Mouse (Mus musculus): ENCODE data around the gene Slc35b3.

The Slc35b3 gene

DNA sequence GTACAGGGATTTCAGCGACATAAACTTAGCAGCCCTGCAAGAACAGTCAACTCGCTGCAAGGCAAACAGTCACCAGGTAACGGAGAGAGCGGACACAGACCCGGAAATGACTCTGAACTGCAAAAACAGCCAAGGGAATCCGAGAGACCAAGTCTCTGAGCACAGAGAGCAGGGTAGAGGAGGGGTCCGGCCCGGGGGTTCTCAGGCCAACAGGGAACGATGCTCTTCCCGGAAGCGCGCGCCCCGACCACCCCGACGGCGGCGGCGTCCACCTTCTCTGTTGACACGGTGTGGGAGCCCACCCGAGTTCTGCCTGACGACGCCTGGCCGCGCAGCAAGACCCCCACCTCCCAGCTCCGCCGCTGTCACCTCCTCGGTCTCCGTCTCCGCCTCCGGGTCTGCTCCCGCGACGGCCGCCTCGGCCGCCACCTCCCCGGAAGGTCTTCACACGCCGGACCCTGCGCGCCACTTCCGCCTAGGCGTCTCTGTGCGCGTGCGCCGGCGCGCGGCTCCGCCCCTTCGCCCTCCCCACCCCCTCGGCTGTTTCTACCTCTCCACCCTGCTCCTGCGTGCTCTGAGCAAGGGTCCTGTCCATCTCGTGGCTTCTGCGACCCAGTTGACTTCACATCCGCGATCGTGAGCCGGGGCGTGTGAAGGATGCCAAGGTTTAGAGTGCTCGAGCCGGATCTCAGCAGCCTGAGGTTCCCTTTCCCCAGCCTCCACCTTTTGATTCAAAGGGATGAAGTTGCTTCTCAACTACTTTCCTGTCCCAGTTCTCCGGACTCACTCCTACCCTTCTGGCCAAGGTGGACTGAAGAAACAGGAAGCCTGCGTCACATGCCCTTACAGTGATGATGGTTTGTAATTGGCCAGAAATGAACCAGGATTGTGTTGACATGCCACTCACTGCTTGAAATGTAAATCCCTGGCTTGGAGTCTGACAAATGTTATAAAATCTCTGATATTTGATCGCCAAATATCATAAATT, at the start of gene Slc35b3:
Gene Slc35b3 (minus strand): TSS at position 813 of the 988 bp plus-strand sequence.
- no peaks in the 10 kb centered on the region for H3K27me3 ChIP-seq (ENCODE audit: control insufficient read depth, insufficient read depth, low read length, poor library complexity, severe bottlenecking)
- DNase-seq (ENCODE audit: low read depth, low spot score): peak; percentile 91

DNA sequence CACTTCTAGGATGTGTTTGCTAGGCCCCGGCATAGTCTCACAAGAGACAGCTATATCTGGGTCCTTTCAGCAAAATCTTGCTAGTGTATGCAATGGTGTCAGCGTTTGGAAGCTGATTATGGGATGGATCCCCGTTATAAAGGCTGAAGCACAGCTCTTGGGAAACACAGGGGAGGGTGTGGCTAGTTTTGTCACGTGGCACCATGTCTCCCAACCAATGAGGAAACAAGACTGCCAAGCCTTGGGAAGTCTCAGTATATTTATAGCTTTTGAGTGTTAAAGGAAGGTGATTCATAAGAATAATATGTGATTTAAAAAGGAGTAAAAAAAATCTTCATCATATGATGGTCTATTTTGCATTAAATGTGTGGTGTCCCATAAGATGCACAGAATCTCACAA, 49.6 kb upstream of the Slc35b3 start:
- Histone ChIP-seq H3K36me3 (ENCODE audit: control insufficient read depth, insufficient read depth, low read length, poor library complexity, severe bottlenecking) (no peaks in the 10 kb centered on the region), H3K27me3 (ENCODE audit: control insufficient read depth, insufficient read depth, low read length, poor library complexity, severe bottlenecking) (no peaks in the 10 kb centered on the region)
- DNase-seq (ENCODE audit: low read depth, low spot score): no peak

More for the DNA sequence above, at the start of gene Slc35b3:
- H3K36me3 ChIP-seq (ENCODE audit: control insufficient read depth, insufficient read depth, low read length, poor library complexity, severe bottlenecking): no peaks in the 10 kb centered on the region

GRCm38 (mm10) chr13:39003101-39003762, 42.6 kb upstream of the Slc35b3 start:
- Histone ChIP-seq H3K27me3 (ENCODE audit: control insufficient read depth, insufficient read depth, low read length, poor library complexity, severe bottlenecking) (no peaks in the 10 kb centered on the region), H3K36me3 (ENCODE audit: control insufficient read depth, insufficient read depth, low read length, poor library complexity, severe bottlenecking) (no peaks in the 10 kb centered on the region)
- no peak for DNase-seq (ENCODE audit: low read depth, low spot score)

DNA sequence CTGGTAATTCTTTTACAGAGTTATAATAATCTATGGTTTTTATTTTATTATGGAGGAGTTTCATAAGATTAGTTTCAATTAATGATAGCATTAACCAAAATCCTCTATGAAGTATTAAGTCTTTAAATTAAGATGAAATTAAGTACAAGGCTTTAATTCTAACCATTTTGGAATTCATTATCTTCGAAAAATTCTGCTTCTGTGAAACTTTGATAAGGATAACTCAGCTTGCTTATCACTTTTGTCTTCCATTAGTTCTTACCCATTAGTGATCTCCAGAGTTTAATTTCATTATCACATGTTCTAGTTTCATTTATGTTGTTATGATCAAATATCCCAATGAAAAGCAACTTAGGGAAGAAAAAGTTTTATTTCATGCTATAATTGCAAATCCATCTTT, 41.7 kb upstream of the Slc35b3 start:
- no peak for DNase-seq (ENCODE audit: low read depth, low spot score)
- no peaks in the 10 kb centered on the region for H3K27me3 ChIP-seq (ENCODE audit: control insufficient read depth, insufficient read depth, low read length, poor library complexity, severe bottlenecking)
- no peaks in the 10 kb centered on the region for H3K36me3 ChIP-seq (ENCODE audit: control insufficient read depth, insufficient read depth, low read length, poor library complexity, severe bottlenecking)

DNA sequence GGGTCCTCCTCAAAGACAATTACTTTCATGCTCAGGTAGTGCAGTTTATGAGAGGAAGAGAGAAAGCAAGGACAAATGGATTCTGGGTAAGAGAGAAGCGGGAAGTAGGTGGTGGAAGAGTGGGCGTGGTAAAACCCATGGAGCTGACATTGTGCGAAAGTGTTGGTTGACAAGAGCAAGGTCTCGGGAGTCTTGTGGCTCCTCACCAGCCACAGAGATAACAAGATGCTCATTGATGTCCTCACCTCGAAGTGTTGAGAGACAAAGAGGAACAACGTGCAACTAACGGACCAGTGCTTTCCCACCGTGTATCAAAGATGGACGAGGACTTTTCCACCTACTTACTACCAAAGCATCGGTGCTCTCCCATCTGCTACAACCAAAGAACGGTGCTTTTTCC, 40.8 kb upstream of the Slc35b3 start:
- no peaks in the 10 kb centered on the region for H3K36me3 ChIP-seq (ENCODE audit: control insufficient read depth, insufficient read depth, low read length, poor library complexity, severe bottlenecking)
- H3K27me3 ChIP-seq (ENCODE audit: control insufficient read depth, insufficient read depth, low read length, poor library complexity, severe bottlenecking): no peaks in the 10 kb centered on the region
- no peak for DNase-seq (ENCODE audit: low read depth, low spot score)

DNA sequence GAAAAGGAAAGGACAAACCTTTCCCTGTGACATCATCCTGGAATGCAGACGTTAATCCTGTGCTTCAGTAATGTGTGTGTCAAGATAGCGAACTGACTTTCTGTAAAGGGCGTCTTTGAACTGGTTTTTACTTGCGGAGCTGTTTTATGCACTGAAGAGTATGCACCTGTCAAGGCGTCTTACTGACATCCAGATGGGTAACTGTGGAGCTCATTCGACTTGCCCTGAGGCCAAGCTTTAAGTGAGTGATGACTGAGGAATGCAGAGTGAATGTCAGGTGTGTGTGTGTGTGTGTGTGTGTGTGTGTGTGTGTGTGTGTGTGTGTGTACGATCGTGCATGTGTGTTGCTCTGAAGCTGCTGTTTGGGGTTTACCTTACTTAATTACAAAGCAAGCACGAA, 38.3 kb upstream of the Slc35b3 start:
- no peaks in the 10 kb centered on the region for H3K36me3 ChIP-seq (ENCODE audit: control insufficient read depth, insufficient read depth, low read length, poor library complexity, severe bottlenecking)
- H3K27me3 ChIP-seq (ENCODE audit: control insufficient read depth, insufficient read depth, low read length, poor library complexity, severe bottlenecking): no peaks in the 10 kb centered on the region
- no peak for DNase-seq (ENCODE audit: low read depth, low spot score)

DNA sequence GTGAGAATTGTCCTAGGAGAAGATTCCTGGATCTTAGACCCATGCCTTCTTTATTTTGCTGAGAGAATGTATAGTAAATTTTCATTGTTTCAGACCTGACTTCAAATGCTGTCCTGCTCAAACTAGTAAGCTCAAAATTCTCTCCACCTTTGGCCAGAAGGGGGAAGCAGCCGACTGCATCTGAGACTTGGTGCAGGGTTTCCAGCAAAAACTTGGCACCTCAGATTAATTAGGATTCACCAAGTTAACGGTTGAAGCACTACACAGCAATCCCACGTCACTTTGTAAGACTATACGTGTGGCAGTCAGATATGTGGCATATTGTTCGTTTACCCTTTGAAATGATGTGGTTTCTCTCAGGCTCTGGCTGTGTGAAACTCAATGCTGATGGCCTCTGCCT, 31.9 kb upstream of the Slc35b3 start:
- Histone ChIP-seq H3K27me3 (ENCODE audit: control insufficient read depth, insufficient read depth, low read length, poor library complexity, severe bottlenecking) (no peaks in the 10 kb centered on the region), H3K36me3 (ENCODE audit: control insufficient read depth, insufficient read depth, low read length, poor library complexity, severe bottlenecking) (no peaks in the 10 kb centered on the region)
- no peak for DNase-seq (ENCODE audit: low read depth, low spot score)

GRCm38 (mm10) chr13:38983751-38984150, 23.1 kb upstream of the Slc35b3 start:
- H3K27me3 ChIP-seq (ENCODE audit: control insufficient read depth, insufficient read depth, low read length, poor library complexity, severe bottlenecking): no peaks in the 10 kb centered on the region
- DNase-seq (ENCODE audit: low read depth, low spot score): no peak
- no peaks in the 10 kb centered on the region for H3K36me3 ChIP-seq (ENCODE audit: control insufficient read depth, insufficient read depth, low read length, poor library complexity, severe bottlenecking)

DNA sequence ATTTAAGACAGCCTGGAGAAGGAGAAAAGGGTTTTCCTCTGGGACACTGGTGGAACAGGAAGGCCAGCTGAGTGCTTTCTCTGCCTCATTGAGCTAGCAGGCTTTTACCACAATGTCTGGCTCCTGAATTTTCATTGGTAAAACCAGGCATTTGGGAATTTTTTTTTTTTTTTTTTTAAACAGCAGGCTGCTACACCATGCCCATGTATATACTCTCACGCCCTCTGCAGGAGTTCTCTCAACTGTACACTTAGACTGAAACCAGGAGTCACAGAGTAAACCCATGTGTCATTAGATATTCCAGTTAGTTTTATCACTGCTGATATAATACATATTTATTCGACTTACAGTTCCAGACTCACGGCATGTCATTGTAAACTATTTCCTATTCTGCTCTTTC, 20.2 kb upstream of the Slc35b3 start:
- no peaks in the 10 kb centered on the region; the same call in 1 of the 2 replicates for H3K27me3 ChIP-seq (ENCODE audit: control insufficient read depth, insufficient read depth, low read length, poor library complexity, severe bottlenecking)
- no peak for DNase-seq (ENCODE audit: low read depth, low spot score)
- H3K36me3 ChIP-seq (ENCODE audit: control insufficient read depth, insufficient read depth, low read length, poor library complexity, severe bottlenecking): no peaks in the 10 kb centered on the region

- Histone ChIP-seq H3K36me3 (ENCODE audit: control insufficient read depth, insufficient read depth, low read length, poor library complexity, severe bottlenecking) (no peaks in the 10 kb centered on the region), H3K27me3 (ENCODE audit: control insufficient read depth, insufficient read depth, low read length, poor library complexity, severe bottlenecking) (no peaks in the 10 kb centered on the region; the same call in 1 of the 2 replicates)
- no peak for DNase-seq (ENCODE audit: low read depth, low spot score)
Observed at GRCm38 (mm10) chr13:38976978-38977377, 16.3 kb upstream of the Slc35b3 start.

DNA sequence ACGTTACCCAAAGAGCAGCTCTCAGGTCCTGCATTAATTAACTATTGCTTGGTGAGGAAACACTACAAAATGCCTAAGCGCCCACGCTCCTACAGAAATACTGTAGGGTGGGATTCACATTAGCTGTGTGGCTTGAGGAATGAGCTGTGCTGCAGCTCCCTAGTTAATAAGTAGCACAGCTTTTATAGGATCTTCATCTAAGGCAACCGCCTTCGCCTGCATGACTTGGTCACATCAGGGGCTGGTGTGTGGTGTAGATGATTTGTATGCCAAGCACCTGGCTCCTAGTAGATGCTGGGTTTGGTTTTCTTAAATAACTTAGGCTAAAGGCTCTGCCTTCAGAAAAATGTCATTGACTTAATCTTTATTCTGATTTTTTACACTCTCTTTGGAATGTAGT, 15.2 kb upstream of the Slc35b3 start:
- DNase-seq (ENCODE audit: low read depth, low spot score): no peak
- Histone ChIP-seq H3K27me3 (ENCODE audit: control insufficient read depth, insufficient read depth, low read length, poor library complexity, severe bottlenecking) (no peaks in the 10 kb centered on the region; the same call in 1 of the 2 replicates), H3K36me3 (ENCODE audit: control insufficient read depth, insufficient read depth, low read length, poor library complexity, severe bottlenecking) (no peaks in the 10 kb centered on the region)

- Histone ChIP-seq H3K36me3 (ENCODE audit: control insufficient read depth, insufficient read depth, low read length, poor library complexity, severe bottlenecking) (no peaks in the 10 kb centered on the region), H3K27me3 (ENCODE audit: control insufficient read depth, insufficient read depth, low read length, poor library complexity, severe bottlenecking) (no peaks in the 10 kb centered on the region; the same call in 1 of the 2 replicates)
- DNase-seq (ENCODE audit: low read depth, low spot score): no peak
Observed at GRCm38 (mm10) chr13:38972602-38973001, 11.9 kb upstream of the Slc35b3 start.

- Histone ChIP-seq H3K36me3 (ENCODE audit: control insufficient read depth, insufficient read depth, low read length, poor library complexity, severe bottlenecking) (no peaks in the 10 kb centered on the region), H3K27me3 (ENCODE audit: control insufficient read depth, insufficient read depth, low read length, poor library complexity, severe bottlenecking) (no peaks in the 10 kb centered on the region)
- DNase-seq (ENCODE audit: low read depth, low spot score): no peak
Observed at GRCm38 (mm10) chr13:38971047-38971446, 10.4 kb upstream of the Slc35b3 start.

DNA sequence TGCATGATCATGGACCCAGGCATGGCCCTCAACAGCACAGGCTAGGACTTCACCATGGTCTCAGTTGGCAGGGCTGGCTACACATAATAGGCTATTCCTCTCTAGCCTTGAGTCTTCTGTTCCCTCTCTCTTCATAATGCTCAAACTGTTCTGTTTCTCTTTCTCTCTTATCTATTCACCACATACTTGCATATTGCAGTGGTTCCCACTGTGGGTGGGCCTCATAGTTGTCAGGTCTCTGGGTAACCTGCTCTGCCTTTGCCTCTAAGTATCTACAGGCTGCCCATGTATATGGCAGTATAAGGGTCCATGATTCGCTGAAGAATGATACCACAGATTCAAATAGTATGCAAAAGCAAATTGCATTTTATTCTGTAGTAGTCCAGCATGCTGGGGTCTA, 6.8 kb upstream of the Slc35b3 start:
- H3K36me3 ChIP-seq (ENCODE audit: control insufficient read depth, insufficient read depth, low read length, poor library complexity, severe bottlenecking): no peaks in the 10 kb centered on the region
- no peaks in the 10 kb centered on the region for H3K27me3 ChIP-seq (ENCODE audit: control insufficient read depth, insufficient read depth, low read length, poor library complexity, severe bottlenecking)
- DNase-seq (ENCODE audit: low read depth, low spot score): no peak

- Histone ChIP-seq H3K36me3 (ENCODE audit: control insufficient read depth, insufficient read depth, low read length, poor library complexity, severe bottlenecking) (no peaks in the 10 kb centered on the region), H3K27me3 (ENCODE audit: control insufficient read depth, insufficient read depth, low read length, poor library complexity, severe bottlenecking) (no peaks in the 10 kb centered on the region)
- DNase-seq (ENCODE audit: low read depth, low spot score): no peak
Observed at GRCm38 (mm10) chr13:38966922-38967448, 6.3 kb upstream of the Slc35b3 start.
